Mouse (Mus musculus) kidney, embryonic 15.5 days (tissue): ENCODE data around the gene Washc3. TPM values are rescaled to one million over a fixed set of nuclear protein-coding genes. Genes with fewer than 3 reads are reported as not detected.

Source experiments
- ATAC-seq: fragments of 200-750 bp; cut with Nextera tagmentation; replicated peaks from 2 replicates; pipeline ENCODE4 v1.8.0; 2017; ENCODE audit warnings: moderate TSS enrichment; ENCODE audit not compliant: low FRiP score
- H3K27ac ChIP-seq: fragments of 300-500 bp; sonication (generic); 2 replicates; pipeline ENCODE4 v1.5.1; 2015; ENCODE audit warnings: mild to moderate bottlenecking, inconsistent platforms
- H3K27me3 ChIP-seq: fragments of 300-500 bp; sonication (generic); 2 replicates; pipeline ENCODE4 v1.6.1; 2015; ENCODE audit warnings: inconsistent platforms
- H3K36me3 ChIP-seq: fragments of 300-500 bp; sonication (generic); 2 replicates; pipeline ENCODE4 v1.6.1; 2015; ENCODE audit warnings: inconsistent platforms
- H3K4me1 ChIP-seq: fragments of 300-500 bp; sonication (generic); 2 replicates; pipeline ENCODE4 v1.6.1; 2015; ENCODE audit warnings: inconsistent platforms
- H3K4me2 ChIP-seq: fragments of 300-500 bp; sonication (generic); 2 replicates; pipeline ENCODE4 v1.6.1; 2015; ENCODE audit warnings: moderate library complexity, mild to moderate bottlenecking, inconsistent platforms
- H3K4me3 ChIP-seq: fragments of 300-500 bp; sonication (generic); replicated peaks from 2 replicates; pipeline ENCODE4 v1.5.1; 2015; ENCODE audit warnings: mild to moderate bottlenecking, inconsistent platforms
- H3K9ac ChIP-seq: fragments of 300-500 bp; sonication (generic); 2 replicates; pipeline ENCODE4 v1.6.1; 2015; ENCODE audit warnings: mild to moderate bottlenecking, inconsistent platforms
- H3K9me3 ChIP-seq: fragments of 300-500 bp; sonication (generic); replicated peaks from 2 replicates; pipeline ENCODE4 v1.6.1; 2016; ENCODE audit warnings: inconsistent platforms
- WGBS: fragments of 180-500 bp; shearing (Covaris S2); methylation state at CpG from one replicate; pipeline ENCODE4 v1.1.7; 2015; ENCODE audit warnings: mixed read lengths; 5-methylcytosine and 5-hydroxymethylcytosine counted together
- polyA plus RNA-seq: library from polyadenylated mRNA; unstranded; fragments of >200 nt; fragmentation: Nextera tagmentation; extraction: Ambion mirVana; gene quantifications from 2 replicates; pipeline ENCODE4 v1.2.1, GENCODE M21; 2015

Washc3 gene
- polyA plus RNA-seq, 1 experiment from 2014 or later = 63.9 TPM

GRCm38 (mm10) chr10:88261186-88261585, 60.3 kb downstream of the Washc3 start:
- Histone ChIP-seq H3K36me3 (no peaks in the 10 kb centered on the region), H3K27me3 (no peaks in the 10 kb centered on the region), H3K27ac (no peak overlapping the region), H3K9me3 (no peaks in the 10 kb centered on the region), H3K4me3 (no peak overlapping the region), H3K9ac (no peak overlapping the region), H3K4me1 (no peaks in the 10 kb centered on the region), H3K4me2 (no peak overlapping the region)
- WGBS = 33% methylated on average over 3 of the region's 3 CpGs
- ATAC-seq = no peak

- Histone ChIP-seq H3K4me1 (no peaks in the 10 kb centered on the region), H3K9ac (no peak overlapping the region), H3K9me3 (no peaks in the 10 kb centered on the region), H3K4me3 (no peak overlapping the region), H3K27ac (no peak overlapping the region), H3K4me2 (no peak overlapping the region), H3K27me3 (no peaks in the 10 kb centered on the region), H3K36me3 (no peaks in the 10 kb centered on the region)
- ATAC-seq = no peak
- 52% methylated on average over 4 of the region's 4 CpGs for WGBS
Measured at GRCm38 (mm10) chr10:88263383-88263782, 62.5 kb downstream of the Washc3 start.

GRCm38 (mm10) chr10:88274045-88274444, 73.2 kb downstream of the Washc3 start:
- Histone ChIP-seq H3K9me3 (no peaks in the 10 kb centered on the region), H3K4me2 (no peak overlapping the region), H3K27ac (no peak overlapping the region), H3K36me3 (no peaks in the 10 kb centered on the region), H3K4me3 (no peak overlapping the region), H3K9ac (no peak overlapping the region), H3K4me1 (no peaks in the 10 kb centered on the region), H3K27me3 (no peaks in the 10 kb centered on the region)
- ATAC-seq = no peak
- 82% methylated on average over 5 of the region's 5 CpGs for WGBS

GRCm38 (mm10) chr10:88281699-88282098, 80.8 kb downstream of the Washc3 start:
- Histone ChIP-seq H3K4me3 (no peak overlapping the region), H3K4me2 (no peak overlapping the region), H3K4me1 (no peaks in the 10 kb centered on the region), H3K27ac (no peak overlapping the region), H3K9me3 (no peaks in the 10 kb centered on the region), H3K36me3 (no peaks in the 10 kb centered on the region), H3K9ac (no peak overlapping the region), H3K27me3 (no peaks in the 10 kb centered on the region)
- WGBS = 81% methylated on average over 3 of the region's 3 CpGs
- no peak for ATAC-seq

- no peak for ATAC-seq
- H3K27me3 ChIP-seq = no peaks in the 10 kb centered on the region
- no peak overlapping the region for H3K9ac ChIP-seq
- WGBS = 81% methylated on average over 4 of the region's 4 CpGs
- no peak overlapping the region for H3K4me2 ChIP-seq
- H3K4me3 ChIP-seq = no peak overlapping the region
- H3K27ac ChIP-seq = no peak overlapping the region
- H3K36me3 ChIP-seq = no peaks in the 10 kb centered on the region
- H3K4me1 ChIP-seq = no peaks in the 10 kb centered on the region
- H3K9me3 ChIP-seq = no peaks in the 10 kb centered on the region
Measured at GRCm38 (mm10) chr10:88284343-88284990, 83.6 kb downstream of the Washc3 start.

GRCm38 (mm10) chr10:88287261-88287660, 86.4 kb downstream of the Washc3 start:
- WGBS = 71% methylated on average over 8 of the region's 8 CpGs
- no peaks in the 10 kb centered on the region for H3K9me3 ChIP-seq
- H3K9ac ChIP-seq = no peak overlapping the region
- no peak overlapping the region for H3K4me2 ChIP-seq
- H3K27ac ChIP-seq = no peak overlapping the region
- no peaks in the 10 kb centered on the region for H3K36me3 ChIP-seq
- no peaks in the 10 kb centered on the region for H3K4me1 ChIP-seq
- no peaks in the 10 kb centered on the region for H3K27me3 ChIP-seq
- no peak overlapping the region for H3K4me3 ChIP-seq
- ATAC-seq = no peak

- no peak overlapping the region for H3K4me2 ChIP-seq
- 67% methylated on average over 10 of the region's 10 CpGs for WGBS
- no peak overlapping the region for H3K4me3 ChIP-seq
- no peaks in the 10 kb centered on the region for H3K4me1 ChIP-seq
- ATAC-seq = no peak
- H3K27me3 ChIP-seq = no peaks in the 10 kb centered on the region
- no peak overlapping the region for H3K27ac ChIP-seq
- no peaks in the 10 kb centered on the region for H3K36me3 ChIP-seq
- no peaks in the 10 kb centered on the region for H3K9me3 ChIP-seq
- no peak overlapping the region for H3K9ac ChIP-seq
Measured at GRCm38 (mm10) chr10:88288061-88288460, 87.2 kb downstream of the Washc3 start.

- no peak for ATAC-seq
- Histone ChIP-seq H3K27ac (no peak overlapping the region), H3K4me2 (no peak overlapping the region), H3K9ac (no peak overlapping the region), H3K4me3 (no peak overlapping the region), H3K36me3 (no peaks in the 10 kb centered on the region), H3K27me3 (no peaks in the 10 kb centered on the region), H3K4me1 (no peaks in the 10 kb centered on the region), H3K9me3 (no peaks in the 10 kb centered on the region)
- 81% methylated on average over 6 of the region's 6 CpGs for WGBS
Measured at GRCm38 (mm10) chr10:88295091-88295490, 94.2 kb downstream of the Washc3 start.

Other genes starting within 250 kb of the Washc3 start
- 0.31 and 0.53 TPM in 2 replicates for gene Pmch, start 110.0 kb upstream of the Washc3 start, polyA plus RNA-seq
- gene Parpbp, start 54.2 kb upstream of the Washc3 start, polyA plus RNA-seq = 10.4 and 13.5 TPM in 2 replicates
- gene Nup37, start 54.1 kb upstream of the Washc3 start, polyA plus RNA-seq = 81.3 and 82.0 TPM in 2 replicates
- gene Dram1, start 178.0 kb downstream of the Washc3 start, polyA plus RNA-seq = 1.9 and 2.1 TPM in 2 replicates
- gene Gnptab, start 178.0 kb downstream of the Washc3 start, polyA plus RNA-seq = 12.4 and 14.3 TPM in 2 replicates